In the genomic region with DNA sequence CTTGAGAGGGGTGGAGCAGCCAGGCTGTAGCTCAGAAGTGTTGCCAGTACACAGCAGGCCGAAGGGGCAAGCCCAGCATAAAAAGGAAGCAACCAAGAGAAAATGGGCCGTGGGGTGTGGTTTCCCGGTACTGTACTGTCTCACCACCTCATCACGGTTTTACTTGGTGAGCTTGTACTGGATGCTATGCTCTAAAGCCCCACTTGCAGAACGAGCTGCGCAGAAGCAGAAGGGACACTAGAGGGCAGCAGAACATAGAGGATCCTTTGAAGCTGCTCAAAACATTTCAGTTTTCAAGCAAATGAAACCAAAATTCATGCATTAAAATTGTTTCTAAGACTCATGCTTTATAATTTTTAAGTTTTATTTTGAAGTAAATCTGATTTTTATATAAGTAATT, we compare ENCODE assay signal across 8 mouse cellular contexts. TPM values are rescaled to one million over a fixed set of nuclear protein-coding genes. Genes with fewer than 3 reads are reported as not detected.
DNase-seq lines count a peak whose midpoint lies in the region; ATAC-seq and TF ChIP-seq lines count a peak whose summit lies in the region.

No protein-coding gene starts in this region.

- in situ Hi-C loops in ES-E14 (cut with MboI; ENCODE audit: low sequenced_read_pairs in 2 of 2, unreplicated experiment in 2 of 2): loop anchor here (5.0 to 25.0 kb wide), 2 partner anchors 85 to 100 kb away; a partner anchor contains a TSS

- no peak overlapping the region for H3K27ac ChIP-seq in ES-E14 (ENCODE audit: insufficient read depth, low read depth, low read length, poor library complexity, severe bottlenecking)
- no peak overlapping the region for H3K27ac ChIP-seq in forebrain, embryonic 15.5 days (replicated peaks)
- H3K27ac ChIP-seq in limb, embryonic 10.5 days: no peak overlapping the region

- ATAC-seq in cerebellum, adult (ENCODE audit: insufficient number of reproducible peaks, low FRiP score, low TSS enrichment): peak; percentile 76
- ATAC-seq in forebrain, embryonic 15.5 days (replicated peaks): 0 out of 2 replicates have a peak, but pooled peaks have one; percentile 48
- peak; percentile 88 for ATAC-seq in inflammation-experienced regulatory T-cells, adult 6 months
- peak; percentile 64; the same call in 1 of the 2 replicates for ATAC-seq in neutrophil, adult 5-6 weeks (ENCODE audit: extremely low read depth, insufficient number of reproducible peaks, low FRiP score, poor library complexity, severe bottlenecking)

- no peaks in the 10 kb centered on the region for H3K36me3 ChIP-seq in ES-E14 (ENCODE audit: control insufficient read depth, insufficient read depth, low read length, poor library complexity, severe bottlenecking)
- no peaks in the 10 kb centered on the region for H3K36me3 ChIP-seq in forebrain, embryonic 15.5 days
- H3K36me3 ChIP-seq in limb, embryonic 10.5 days: no peaks in the 10 kb centered on the region

- H3K4me3 ChIP-seq in ES-E14 (ENCODE audit: insufficient read depth in 1 of 2, low read depth in 1 of 2, low read length in 2 of 2, poor library complexity in 1 of 2, severe bottlenecking in 1 of 2): no peak overlapping the region
- H3K4me3 ChIP-seq in forebrain, embryonic 15.5 days: no peak overlapping the region
- no peak overlapping the region for H3K4me3 ChIP-seq in limb, embryonic 10.5 days

- H3K27me3 ChIP-seq in forebrain, embryonic 15.5 days: no peaks in the 10 kb centered on the region
- no peaks in the 10 kb centered on the region for H3K27me3 ChIP-seq in limb, embryonic 10.5 days (ENCODE audit: low read depth, poor library complexity, severe bottlenecking)

- H3K9ac ChIP-seq in ES-E14 (ENCODE audit: insufficient read depth, low read depth, low read length, poor library complexity, severe bottlenecking): no peak overlapping the region; the same call in 1 of the 2 replicates
- H3K9ac ChIP-seq in forebrain, embryonic 15.5 days (replicated peaks): no peak overlapping the region

- H3K4me2 ChIP-seq in forebrain, embryonic 15.5 days (replicated peaks): no peak overlapping the region

- DNase-seq in 416B (ENCODE audit: low read depth) (peak; percentile 90), ES-E14 (ENCODE audit: low read depth, low spot score) (peak; percentile 59)
- DNase-seq in limb, embryonic 10.5 days (ENCODE audit: low spot score): peak; percentile 52
- DNase-seq in thymus, postnatal 14 days: peak; percentile 63

- H3K9me3 ChIP-seq in ES-E14 (ENCODE audit: control insufficient read depth, insufficient read depth, low read depth, low read length): no peaks in the 10 kb centered on the region
- no peaks in the 10 kb centered on the region for H3K9me3 ChIP-seq in forebrain, embryonic 15.5 days
- H3K9me3 ChIP-seq in limb, embryonic 10.5 days (replicated peaks): no peaks in the 10 kb centered on the region

- WGBS in forebrain, embryonic 15.5 days: 6% methylated on average over 6 of the region's 6 CpGs
- 10% methylated on average over 6 of the region's 6 CpGs for WGBS in limb, embryonic 10.5 days

- H3K4me1 ChIP-seq in ES-E14 (ENCODE audit: control insufficient read depth in 2 of 2, insufficient read depth in 2 of 2, low read length in 2 of 2, poor library complexity in 1 of 2): no peaks in the 10 kb centered on the region
- no peaks in the 10 kb centered on the region for H3K4me1 ChIP-seq in forebrain, embryonic 15.5 days
- H3K4me1 ChIP-seq in limb, embryonic 10.5 days: no peaks in the 10 kb centered on the region

TF ChIP-seq in ES-E14, 5 proteins besides CTCF, POLR2A, EP300 and RAD21:
- TF ChIP-seq ZC3H11A (IDR thresholded peaks at IDR 0.05; ENCODE audit: borderline replicate concordance, low read depth, low read length): peak; percentile 98
- no peak for TF ChIP-seq MAFK (IDR thresholded peaks at IDR 0.05; ENCODE audit: insufficient read depth, low read depth, low read length)

RNA-seq across cellular contexts. Expression of a gene that starts 31.6 kb away (rescaled TPM):
- total RNA-seq in ES-E14 (2012; rRNA removed): 18.1 and 19.8 TPM in 2 replicates
- 52.7 and 59.0 TPM in 2 replicates for polyA plus RNA-seq in forebrain, embryonic 15.5 days (2015; fragmentation: Nextera tagmentation; extraction: Ambion mirVana)
- polyA plus RNA-seq in inflammation-experienced regulatory T-cells, adult 6 months (2017; shearing (Covaris generic)): 10 to 100 TPM; 11.2 to 15.1 (median 14.0) TPM
- 18.4 and 24.6 TPM in 2 replicates for polyA plus RNA-seq in limb, embryonic 10.5 days (2016; fragmentation: Nextera tagmentation; extraction: Ambion mirVana)
- 13.1 and 15.5 TPM in 2 replicates for total RNA-seq in neutrophil, adult 5-6 weeks (2017)
